Mouse (Mus musculus) intestine, postnatal 0 days (tissue): ENCODE measurements around the gene Cog5. TPM values are rescaled to one million over a fixed set of nuclear protein-coding genes. Genes with fewer than 3 reads are reported as not detected.

Source experiments
- ATAC-seq: fragments of 200-750 bp; cut with Nextera tagmentation; 2 replicates; pipeline ENCODE4 v1.8.0; 2017; ENCODE audit warnings: mild to moderate bottlenecking, moderate TSS enrichment, moderate library complexity
- H3K27ac ChIP-seq: fragments of 300-500 bp; sonication (generic); 2 replicates; pipeline ENCODE4 v1.5.1; 2014; ENCODE audit warnings: mild to moderate bottlenecking, low read depth, low read length, moderate library complexity
- H3K27me3 ChIP-seq: fragments of 300-500 bp; sonication (generic); replicated peaks from 2 replicates; pipeline ENCODE4 v1.6.1; 2014; ENCODE audit warnings: low read length, mixed read lengths; ENCODE audit not compliant: control insufficient read depth, insufficient read depth
- H3K36me3 ChIP-seq: fragments of 300-500 bp; sonication (generic); 2 replicates; pipeline ENCODE4 v1.6.1; 2014; ENCODE audit warnings: mild to moderate bottlenecking, moderate library complexity; ENCODE audit not compliant: control insufficient read depth, insufficient read depth
- H3K4me1 ChIP-seq: fragments of 300-500 bp; sonication (generic); replicated peaks from 2 replicates; pipeline ENCODE4 v1.6.1; 2014; ENCODE audit warnings: antibody characterized with exemption, low read length, mixed read lengths; ENCODE audit not compliant: control insufficient read depth, insufficient read depth
- H3K4me2 ChIP-seq: fragments of 300-500 bp; sonication (generic); replicated peaks from 2 replicates; pipeline ENCODE4 v1.6.1; 2014; ENCODE audit warnings: low read depth, mild to moderate bottlenecking, moderate library complexity
- H3K4me3 ChIP-seq: fragments of 300-500 bp; sonication (generic); 2 replicates; pipeline ENCODE4 v1.5.1; 2014; ENCODE audit warnings: low read depth, low read length
- H3K9ac ChIP-seq: fragments of 300-500 bp; sonication (generic); 2 replicates; pipeline ENCODE4 v1.6.1; 2014; ENCODE audit warnings: mild to moderate bottlenecking, low read depth, low read length
- H3K9me3 ChIP-seq: fragments of 300-500 bp; sonication (generic); 2 replicates; pipeline ENCODE4 v1.6.1; 2016; ENCODE audit warnings: mixed run types; ENCODE audit not compliant: control insufficient read depth
- CTCF ChIP-seq: sonication (generic); IDR thresholded peaks from 2 replicates; pipeline ENCODE4 v1.5.1; 2016; ENCODE audit warnings: low read depth, mild to moderate bottlenecking, control low read depth, antibody characterized with exemption, moderate library complexity
- WGBS: fragments of 180-500 bp; shearing (Covaris S2); extraction: QIAGEN DNeasy Blood & Tissue Kit; methylation state at CpG from one replicate; pipeline ENCODE4 v1.1.7; 2014; 5-methylcytosine and 5-hydroxymethylcytosine counted together
- polyA plus RNA-seq: library from polyadenylated mRNA; unstranded; fragments of >200 nt; fragmentation: Nextera tagmentation; extraction: Ambion mirVana; gene quantifications from 2 replicates; pipeline ENCODE4 v1.2.1, GENCODE M21; 2015

The Cog5 gene
- polyA plus RNA-seq, 1 experiment from 2014 or later: 16.4 TPM

GRCm38 (mm10) chr12:31714070-31714469 lies 59.4 kb downstream of the Cog5 start:
- TF ChIP-seq CTCF: no peak

GRCm38 (mm10) chr12:31719586-31720275 lies 65.1 kb downstream of the Cog5 start:
- no peaks in the 10 kb centered on the region for H3K36me3 ChIP-seq
- WGBS: 87% methylated on average over 1 of the region's 1 CpGs
- no peaks in the 10 kb centered on the region for H3K27me3 ChIP-seq
- H3K4me1 ChIP-seq: 0 out of 2 replicates have a peak, but pooled peaks cover 3% of the 10 kb centered on the region
- H3K4me3 ChIP-seq: no peak overlapping the region
- H3K4me2 ChIP-seq: no peak overlapping the region
- no peaks in the 10 kb centered on the region for H3K9me3 ChIP-seq
- H3K27ac ChIP-seq: no peak overlapping the region
- ATAC-seq: no peak
- peak; percentile 76 for TF ChIP-seq CTCF
- H3K9ac ChIP-seq: no peak overlapping the region

More at GRCm38 (mm10) chr12:31714070-31714469, 59.4 kb downstream of the Cog5 start:
- no peak overlapping the region for H3K9ac ChIP-seq
- H3K9me3 ChIP-seq: no peaks in the 10 kb centered on the region
- no peaks in the 10 kb centered on the region for H3K36me3 ChIP-seq
- H3K4me3 ChIP-seq: no peak overlapping the region
- peaks cover 3% of the 10 kb centered on the region; the same call in 1 of the 2 replicates for H3K4me1 ChIP-seq
- H3K27ac ChIP-seq: no peak overlapping the region
- H3K4me2 ChIP-seq: no peak overlapping the region
- WGBS: 84% methylated on average over 3 of the region's 3 CpGs
- H3K27me3 ChIP-seq: no peaks in the 10 kb centered on the region
- no peak for ATAC-seq

- H3K9ac ChIP-seq: no peak overlapping the region
- H3K4me2 ChIP-seq: no peak overlapping the region
- H3K36me3 ChIP-seq: no peaks in the 10 kb centered on the region
- no peaks in the 10 kb centered on the region for H3K9me3 ChIP-seq
- no peak overlapping the region for H3K27ac ChIP-seq
- H3K4me3 ChIP-seq: no peak overlapping the region
- no peak for ATAC-seq
- TF ChIP-seq CTCF: no peak
- no peaks in the 10 kb centered on the region for H3K4me1 ChIP-seq
- 87% methylated on average over 3 of the region's 3 CpGs for WGBS
- no peaks in the 10 kb centered on the region for H3K27me3 ChIP-seq
These were observed 69.9 kb downstream of the Cog5 start for GRCm38 (mm10) chr12:31724576-31724975.

GRCm38 (mm10) chr12:31725511-31726275 lies 71.0 kb downstream of the Cog5 start:
- Histone ChIP-seq H3K9me3 (no peaks in the 10 kb centered on the region), H3K4me1 (no peaks in the 10 kb centered on the region), H3K27me3 (no peaks in the 10 kb centered on the region), H3K27ac (no peak overlapping the region), H3K9ac (no peak overlapping the region), H3K4me2 (no peak overlapping the region), H3K36me3 (no peaks in the 10 kb centered on the region), H3K4me3 (no peak overlapping the region)
- no peak for TF ChIP-seq CTCF
- WGBS: 66% methylated on average over 12 of the region's 12 CpGs
- ATAC-seq: no peak

GRCm38 (mm10) chr12:31726707-31727106 lies 72.0 kb downstream of the Cog5 start:
- Histone ChIP-seq H3K9ac (no peak overlapping the region), H3K4me2 (no peak overlapping the region), H3K27me3 (no peaks in the 10 kb centered on the region), H3K36me3 (no peaks in the 10 kb centered on the region), H3K4me1 (no peaks in the 10 kb centered on the region), H3K27ac (no peak overlapping the region), H3K4me3 (no peak overlapping the region), H3K9me3 (no peaks in the 10 kb centered on the region)
- no peak for TF ChIP-seq CTCF
- no peak for ATAC-seq
- 45% methylated on average over 1 of the region's 1 CpGs for WGBS

GRCm38 (mm10) chr12:31730126-31730525 lies 75.5 kb downstream of the Cog5 start:
- no peaks in the 10 kb centered on the region for H3K36me3 ChIP-seq
- no peaks in the 10 kb centered on the region for H3K9me3 ChIP-seq
- H3K4me2 ChIP-seq: no peak overlapping the region
- no peak for ATAC-seq
- H3K9ac ChIP-seq: no peak overlapping the region
- no peaks in the 10 kb centered on the region for H3K27me3 ChIP-seq
- no peak overlapping the region for H3K27ac ChIP-seq
- H3K4me1 ChIP-seq: no peaks in the 10 kb centered on the region
- H3K4me3 ChIP-seq: no peak overlapping the region
- WGBS: 96% methylated on average over 1 of the region's 1 CpGs
- no peak for TF ChIP-seq CTCF
